Mouse (Mus musculus) adrenal gland, postnatal 25 days (tissue): ENCODE measurements around the gene Git2. TPM values are rescaled to one million over a fixed set of nuclear protein-coding genes. Genes with fewer than 3 reads are reported as not detected.
A peak's percentile ranks its signal among the peaks of the same experiment; 100 is the strongest.

Source experiments
- DNase-seq: peaks from one replicate; pipeline ENCODE4 v3.0.0; 2021; ENCODE audit warnings: mixed read lengths
- long read RNA-seq: library from polyadenylated mRNA; stranded (forward); transcript quantifications from one replicate; pipeline ENCODE4 v2.0.0, GENCODE M21; 2021
- total RNA-seq: library from RNA; stranded (reverse); gene quantifications from 2 replicates; pipeline ENCODE4 v1.2.3, GENCODE M21; 2021

The Git2 gene
- total RNA-seq: 50.4 and 52.3 TPM in 2 replicates
- long read RNA-seq, full-length matches to known transcripts: 10 of 39 reads
- long read RNA-seq, partial matches to known transcripts: 12 of 39 reads
- long read RNA-seq, other reads (novel, unspliced or antisense): 17 of 39 reads

DNA sequence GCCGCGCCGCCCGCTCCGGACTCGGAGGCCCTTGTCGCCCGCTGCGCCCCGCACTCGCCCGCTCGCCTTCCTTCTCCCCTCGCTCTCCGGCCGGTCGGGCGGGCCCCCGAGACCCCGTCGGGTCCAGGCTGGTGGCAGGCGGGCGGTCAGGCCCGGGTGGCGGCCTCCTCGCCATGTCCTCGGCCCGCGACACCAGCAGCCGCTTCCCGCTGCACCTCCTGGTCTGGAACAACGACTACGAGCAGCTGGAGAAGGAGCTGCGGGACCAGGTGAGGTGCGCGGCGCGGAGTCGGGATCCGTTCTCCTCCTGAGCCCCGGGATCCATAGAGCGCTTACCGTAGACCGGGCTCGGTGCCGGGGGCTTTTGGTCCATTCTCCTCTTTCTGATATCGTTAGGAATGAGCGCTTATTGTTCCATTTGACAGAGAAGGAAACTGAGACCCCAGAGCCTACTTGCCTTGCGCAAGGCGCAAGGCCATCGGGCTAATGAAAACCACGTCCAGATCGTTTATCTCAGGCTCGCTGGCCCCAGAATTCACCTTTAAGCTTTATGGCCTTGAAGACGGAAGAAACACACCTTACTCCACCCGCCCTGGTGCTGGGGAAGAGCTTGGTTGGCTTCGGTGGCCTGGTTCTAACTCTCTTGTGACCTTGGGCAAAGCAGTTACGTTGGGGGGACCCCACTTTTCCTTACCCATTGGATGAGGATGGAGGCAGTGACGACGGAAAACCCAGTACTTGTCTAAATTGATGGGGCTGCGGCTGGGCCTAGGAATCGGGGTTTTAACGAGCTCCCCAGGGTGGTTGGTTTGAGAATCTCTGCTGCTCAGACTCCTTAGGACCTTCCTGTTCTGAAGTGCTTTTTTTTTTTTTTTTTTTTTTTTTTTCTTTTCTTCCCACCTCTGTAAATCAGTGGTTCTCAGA is at the start of gene Git2:
Gene Git2, minus strand, starts transcription at position 462 of the 924 bp plus-strand sequence.
- peak; percentile 20 for DNase-seq

DNA sequence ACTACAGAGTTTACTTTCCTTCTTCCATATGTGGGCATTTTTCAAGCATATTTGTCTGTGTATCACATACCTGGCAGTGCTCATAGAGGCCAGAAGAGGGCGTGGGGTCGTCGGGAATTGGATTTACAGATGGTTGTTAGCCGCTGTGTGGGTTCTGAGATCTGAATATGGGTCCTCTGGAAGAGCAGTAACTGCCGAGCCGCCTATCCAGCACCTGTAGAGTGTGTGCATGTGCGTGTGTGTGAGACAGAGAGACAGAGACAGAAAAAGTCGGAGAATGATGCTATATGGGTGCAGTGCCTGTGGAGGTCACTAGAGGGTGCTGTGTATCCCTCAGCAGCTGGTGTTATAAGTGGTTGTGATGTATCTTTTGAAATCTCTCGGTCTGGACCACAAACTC is 48.9 kb upstream of the Git2 start:
- DNase-seq: no peak

DNA sequence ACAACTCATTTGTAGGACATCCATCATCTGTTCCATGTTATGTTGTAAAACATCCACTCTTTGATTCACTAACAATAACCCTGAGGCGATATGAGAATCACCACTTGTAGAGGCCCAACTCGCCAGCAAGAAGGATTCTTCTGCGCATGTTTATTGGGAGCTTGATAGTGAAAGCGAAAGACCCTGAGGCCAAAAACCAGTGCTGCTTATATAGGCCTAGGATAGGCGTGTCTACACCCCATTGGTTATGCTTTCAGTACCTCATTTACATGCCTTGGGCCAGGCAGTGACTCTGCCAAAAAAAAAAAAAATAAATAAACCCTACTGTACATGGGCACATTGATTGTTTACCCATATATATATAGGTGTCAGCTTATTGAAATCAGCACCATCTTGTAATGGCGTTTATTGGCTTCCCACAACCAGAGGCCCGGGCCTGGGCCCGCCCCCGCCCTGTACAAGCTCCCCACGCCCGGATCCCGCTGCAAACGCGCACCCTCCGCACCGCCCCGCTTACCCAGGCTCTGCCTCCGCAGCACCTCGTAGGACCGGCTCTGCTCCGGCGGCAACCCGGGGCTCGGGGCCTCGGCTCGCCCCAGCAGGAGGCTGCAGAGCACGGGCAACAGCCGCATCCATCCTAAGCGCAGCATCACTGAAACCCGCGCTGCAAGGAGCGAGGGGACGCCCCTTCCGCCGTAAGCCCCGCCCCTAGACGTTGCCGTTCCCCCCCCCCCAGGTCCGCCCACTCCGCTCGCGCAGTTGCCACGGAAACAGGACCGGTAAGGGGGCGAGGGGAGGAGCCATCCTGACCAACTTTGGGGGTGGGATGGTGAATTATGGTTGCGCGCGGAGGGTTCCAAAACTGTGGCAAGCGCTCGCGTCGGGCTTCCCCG is 47.7 kb upstream of the Git2 start, which contains the start of gene 1500011B03Rik:
Gene 1500011B03Rik, minus strand, starts transcription at position 673 of the 893 bp plus-strand sequence.
- DNase-seq: peak; percentile 81

DNA sequence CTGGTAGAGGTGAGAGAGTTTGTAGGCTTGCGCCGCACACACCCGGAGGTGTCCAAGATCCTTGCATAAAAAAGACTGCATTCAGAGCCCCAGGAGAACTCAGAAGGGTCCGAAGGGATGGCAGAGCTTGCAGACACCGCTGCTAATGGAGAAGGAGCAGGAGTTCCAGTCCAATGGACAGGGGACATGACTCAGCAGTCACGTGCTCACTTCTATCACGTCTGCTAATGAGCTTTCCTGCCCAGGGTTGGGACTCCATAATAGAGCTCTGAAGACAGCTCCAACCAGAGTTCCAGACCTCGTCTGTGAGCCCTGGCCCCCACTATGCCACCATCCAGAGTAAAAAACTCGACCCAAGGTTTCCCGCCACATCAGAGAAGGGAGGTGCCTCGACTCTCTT is 42.8 kb upstream of the Git2 start:
- DNase-seq: no peak

DNA sequence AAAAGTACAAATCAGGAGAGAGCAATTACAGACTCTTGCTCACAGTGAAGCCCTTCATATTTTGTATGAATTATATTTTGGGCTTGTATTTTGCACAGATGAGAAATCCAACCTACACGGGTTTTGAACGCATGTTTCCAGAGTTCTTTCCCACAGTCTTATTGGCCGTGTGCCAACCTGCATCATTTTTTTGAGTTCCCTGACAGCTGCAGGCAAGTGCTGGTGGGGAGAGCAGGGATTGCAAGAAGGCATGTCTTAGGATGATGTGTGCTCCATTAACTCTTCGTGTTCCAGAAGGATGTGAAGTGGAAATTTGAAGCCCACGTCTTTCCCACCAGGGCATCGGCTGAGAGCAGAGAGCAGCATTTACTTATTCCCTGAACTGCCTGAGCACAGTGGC is 41.3 kb upstream of the Git2 start:
- no peak for DNase-seq

DNA sequence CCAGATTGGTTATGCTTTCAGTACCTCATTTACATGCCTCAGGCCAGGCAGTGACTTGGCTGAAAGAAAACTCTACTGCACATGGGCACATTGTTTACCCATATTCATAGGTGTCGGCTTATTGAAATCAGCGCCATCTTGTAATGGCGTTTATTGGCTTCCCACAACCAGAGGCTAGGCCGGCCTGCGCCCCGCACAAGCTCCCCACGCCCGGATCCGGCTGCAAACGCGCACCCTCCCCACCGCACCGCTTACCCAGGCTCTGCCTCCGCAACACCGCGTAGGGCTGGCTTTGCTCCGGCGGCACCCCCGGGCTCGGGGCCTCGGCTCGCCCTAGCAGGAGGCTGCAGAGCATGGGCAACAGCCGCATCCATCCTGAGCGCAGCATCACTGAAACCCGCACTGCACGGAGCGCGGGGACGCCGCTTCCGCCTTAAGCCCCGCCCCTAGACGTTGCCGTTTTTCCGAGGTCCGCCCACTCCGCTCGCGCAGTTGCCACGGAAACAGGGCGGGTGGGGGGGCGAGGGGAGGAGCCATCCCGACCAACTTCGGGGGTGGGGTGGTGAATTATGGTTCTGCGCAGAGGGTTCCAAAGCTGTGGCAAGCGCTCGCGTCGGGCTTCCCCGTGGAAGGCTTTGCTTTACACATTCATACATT is 38.3 kb upstream of the Git2 start:
- peak; percentile 88 for DNase-seq

DNA sequence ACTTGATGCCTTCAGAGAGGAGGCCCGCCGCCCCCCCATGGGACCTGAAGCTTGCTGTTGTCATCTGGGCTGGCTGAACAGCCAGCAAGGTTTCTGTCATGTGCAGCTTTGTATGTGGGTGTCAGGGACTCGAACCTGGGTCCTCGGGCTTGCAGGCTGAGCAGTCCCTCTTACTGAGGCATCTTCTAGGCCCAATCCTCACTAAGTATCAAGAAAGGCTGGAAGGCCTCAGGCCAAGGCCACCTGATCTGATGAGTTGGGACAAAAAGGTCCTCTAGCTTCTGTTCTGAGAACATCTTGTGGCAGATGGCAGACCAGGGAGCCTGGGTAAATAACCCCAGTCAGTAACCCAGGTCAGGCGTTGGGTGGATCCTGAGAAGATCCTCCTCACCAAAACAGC is 34.5 kb upstream of the Git2 start:
- DNase-seq: no peak

DNA sequence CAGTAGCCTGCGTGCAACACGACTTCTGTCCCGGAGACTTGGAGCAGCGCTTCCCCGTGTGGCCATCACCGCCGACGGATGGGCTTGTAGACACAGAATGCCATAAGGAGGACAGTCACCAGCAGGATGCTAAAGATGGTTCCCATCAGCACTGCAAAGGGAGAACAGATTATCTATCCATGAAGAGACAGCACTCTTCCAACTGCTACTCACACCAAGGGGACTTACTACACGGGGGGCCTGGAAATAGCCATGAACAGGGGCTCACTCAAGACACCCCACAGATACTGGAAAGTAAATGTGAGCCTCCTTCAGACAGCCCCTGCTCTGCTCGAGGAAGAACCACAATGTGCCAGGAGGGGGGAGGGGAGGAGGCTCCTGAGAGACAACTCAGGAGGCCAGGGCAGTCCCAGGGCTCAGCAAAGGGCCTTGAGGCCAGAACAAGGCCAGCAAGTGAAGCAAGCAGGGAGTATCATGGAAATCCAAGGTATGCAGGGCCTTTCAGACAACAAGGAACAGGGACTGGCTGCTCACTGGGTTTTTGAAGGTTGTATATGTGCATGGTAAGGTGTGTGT is 34.0 kb upstream of the Git2 start:
- DNase-seq: peak; percentile 53

DNA sequence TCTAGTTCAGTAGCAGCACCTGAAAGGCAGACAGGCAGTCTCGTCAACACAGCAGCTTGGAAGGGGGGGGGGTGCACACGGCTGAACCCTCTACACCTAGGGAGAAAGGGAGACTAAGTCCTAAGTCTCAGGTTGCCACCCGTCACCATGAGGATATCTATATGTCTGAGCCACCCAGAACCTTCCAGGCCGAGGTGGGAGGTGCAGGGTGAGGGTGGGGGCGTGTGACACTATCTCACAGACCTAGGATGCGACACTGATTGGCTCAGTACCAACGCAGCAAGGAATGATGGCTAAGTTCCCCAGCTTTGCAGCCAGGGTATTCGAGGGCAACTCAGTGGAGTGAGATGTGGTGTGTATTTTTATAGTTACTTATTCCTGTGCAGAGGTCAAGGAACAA is 33.1 kb upstream of the Git2 start:
- no peak for DNase-seq

DNA sequence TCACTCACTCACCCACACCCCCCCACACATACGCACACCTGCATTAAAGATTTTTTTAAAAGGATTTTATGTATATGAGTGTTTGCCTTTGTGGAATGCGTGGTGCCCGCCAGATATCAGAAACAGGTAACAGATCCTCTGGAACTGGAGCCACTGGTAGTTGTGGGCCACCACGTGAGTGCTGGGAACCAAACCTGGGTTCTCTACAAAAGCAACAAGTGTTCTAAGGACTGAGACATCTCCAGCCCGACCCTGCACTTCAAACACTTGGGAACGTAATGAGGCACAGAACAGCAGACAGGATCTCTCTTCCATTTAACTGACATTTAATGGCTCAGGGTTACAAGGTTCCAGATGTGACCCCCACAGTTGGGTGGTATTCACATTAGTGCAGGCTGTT is 32.6 kb upstream of the Git2 start:
- no peak for DNase-seq

DNA sequence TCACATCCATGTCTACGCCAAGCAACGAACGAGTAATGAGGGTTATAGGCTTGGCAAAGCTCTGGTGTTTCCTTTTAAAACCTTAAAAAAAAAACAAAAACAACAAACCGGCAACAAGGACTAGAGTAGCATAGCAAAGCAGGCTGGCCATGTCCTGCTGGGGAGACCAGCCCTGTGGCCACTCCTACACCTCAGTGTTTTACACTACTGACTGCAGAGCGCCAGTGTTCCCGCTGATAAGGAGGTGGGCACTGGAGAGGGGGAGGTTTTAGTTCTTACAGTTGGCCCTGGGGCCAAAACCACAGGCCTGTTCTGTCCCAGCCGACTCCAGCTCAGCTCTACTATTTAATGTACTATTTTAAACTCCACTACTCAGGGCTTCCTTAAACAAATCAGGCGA is 32.2 kb upstream of the Git2 start:
- no peak for DNase-seq

DNA sequence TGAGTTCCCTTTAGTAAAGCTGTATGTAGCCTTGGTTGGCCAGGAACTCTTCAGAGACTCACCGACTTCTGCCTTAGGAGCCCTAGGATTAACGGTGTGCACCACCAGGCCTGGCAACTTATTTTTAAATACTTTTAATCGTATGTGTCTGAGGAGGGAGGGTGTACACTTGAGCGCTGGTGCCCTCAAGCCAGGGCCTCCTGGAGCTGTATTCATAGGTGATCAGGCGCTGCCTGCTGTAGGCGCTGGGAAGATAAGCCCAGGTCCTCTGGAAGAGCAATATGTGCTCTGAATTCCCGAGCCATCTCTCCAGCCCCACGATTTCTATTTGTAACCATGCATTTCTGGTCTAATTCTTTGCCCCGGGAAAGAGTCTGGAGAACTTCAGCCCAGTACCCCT is 31.7 kb upstream of the Git2 start:
- DNase-seq: no peak

DNA sequence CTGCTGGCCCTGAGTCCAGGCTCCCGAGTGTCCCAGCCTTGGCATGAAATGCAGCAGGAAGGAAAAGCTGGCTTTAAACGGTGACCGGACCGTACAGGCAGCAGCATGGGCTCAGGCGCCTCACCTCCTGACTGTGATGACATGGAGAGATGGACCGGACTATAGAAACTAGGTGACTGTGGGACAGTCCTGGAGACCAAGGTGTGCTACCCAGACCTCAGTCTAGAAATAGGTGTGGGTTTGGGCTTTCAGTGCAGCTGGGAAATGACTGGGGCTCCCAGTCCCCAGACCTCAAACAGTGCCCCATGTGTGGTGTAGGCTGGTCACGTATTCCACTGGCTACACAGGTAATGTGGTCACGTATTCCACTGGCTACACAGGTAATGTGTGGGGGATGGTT is 31.3 kb upstream of the Git2 start:
- no peak for DNase-seq

DNA sequence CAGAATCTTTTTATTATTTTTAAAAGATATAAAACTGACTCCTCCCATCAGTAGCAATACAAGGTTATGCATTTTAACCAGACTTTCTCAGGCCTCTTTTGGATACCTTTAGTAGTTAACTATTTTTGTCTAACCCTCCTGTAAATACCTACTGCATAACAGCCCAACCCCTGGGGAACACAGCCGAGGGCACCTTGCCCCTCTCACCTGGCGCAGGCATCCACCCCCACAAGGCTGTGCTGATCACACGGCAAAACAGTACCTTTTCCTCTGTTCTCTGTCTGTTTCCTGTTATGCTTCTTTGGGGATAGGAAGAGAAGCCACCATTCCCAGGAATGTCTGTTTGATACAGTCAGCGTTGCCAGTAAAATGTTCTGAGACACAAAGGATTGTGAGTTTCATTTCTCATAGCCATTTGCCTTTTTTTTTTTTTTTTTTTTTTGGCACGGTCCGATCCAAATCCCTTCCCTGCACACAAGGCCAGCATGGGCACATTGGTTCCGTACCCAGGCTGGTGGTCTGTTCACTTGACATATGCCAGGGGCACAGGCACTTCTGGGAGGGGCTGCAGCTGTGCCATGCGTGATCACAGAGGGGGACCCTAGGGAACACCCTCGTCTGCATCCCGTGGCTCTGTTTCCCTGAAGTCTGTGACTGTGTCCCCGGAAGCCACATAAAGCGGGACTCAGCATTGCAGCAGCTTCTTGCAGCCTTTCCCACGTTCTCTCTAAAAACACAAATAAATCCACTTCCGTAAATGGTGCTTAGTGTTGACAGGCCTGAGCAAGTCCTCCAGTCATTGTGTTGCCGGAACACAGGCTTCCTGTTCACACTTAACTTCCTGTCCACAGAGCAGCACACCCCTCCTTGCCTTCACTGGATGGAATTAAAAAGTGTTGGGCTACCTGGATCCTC is 30.4 kb upstream of the Git2 start:
- no peak for DNase-seq

DNA sequence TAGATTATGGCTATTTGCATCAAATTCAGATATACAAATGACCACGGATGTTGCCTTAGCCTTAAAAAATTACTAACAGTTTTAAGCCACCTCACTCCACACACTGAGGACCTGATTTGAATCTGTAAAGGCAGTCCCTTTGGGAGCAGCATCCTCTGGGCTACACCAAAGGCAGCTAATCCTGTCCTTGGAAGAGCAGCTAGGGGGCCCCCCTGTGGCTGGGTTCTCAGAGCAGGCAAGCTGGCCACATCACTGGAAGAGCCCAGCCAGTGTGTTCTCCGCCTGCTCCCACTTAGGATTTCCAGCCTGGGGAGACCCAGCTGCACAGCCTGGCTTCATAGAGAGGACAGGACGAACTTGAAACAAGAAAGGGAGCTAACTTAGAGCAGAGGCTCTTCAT is 29.6 kb upstream of the Git2 start:
- DNase-seq: peak; percentile 63

DNA sequence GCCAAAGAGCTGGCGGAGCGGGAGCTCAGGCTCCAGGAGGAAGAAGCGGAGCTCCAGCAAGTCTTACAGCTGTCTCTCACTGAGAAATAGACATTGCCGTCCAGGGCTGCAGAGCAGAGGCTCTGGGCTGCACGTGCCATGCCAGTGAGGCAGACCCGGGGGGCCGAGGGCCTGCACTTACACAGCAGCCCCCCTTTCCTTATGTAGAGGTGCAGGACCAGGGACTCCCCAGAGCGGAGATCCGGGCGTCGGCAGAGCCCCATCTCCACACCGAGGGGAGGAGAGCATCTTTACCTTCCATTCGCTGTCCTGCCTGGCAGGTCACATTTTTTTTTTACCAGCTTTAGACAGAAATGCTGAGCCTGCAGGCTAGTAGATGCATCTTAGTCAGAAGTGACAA is 29.0 kb upstream of the Git2 start:
- no peak for DNase-seq

DNA sequence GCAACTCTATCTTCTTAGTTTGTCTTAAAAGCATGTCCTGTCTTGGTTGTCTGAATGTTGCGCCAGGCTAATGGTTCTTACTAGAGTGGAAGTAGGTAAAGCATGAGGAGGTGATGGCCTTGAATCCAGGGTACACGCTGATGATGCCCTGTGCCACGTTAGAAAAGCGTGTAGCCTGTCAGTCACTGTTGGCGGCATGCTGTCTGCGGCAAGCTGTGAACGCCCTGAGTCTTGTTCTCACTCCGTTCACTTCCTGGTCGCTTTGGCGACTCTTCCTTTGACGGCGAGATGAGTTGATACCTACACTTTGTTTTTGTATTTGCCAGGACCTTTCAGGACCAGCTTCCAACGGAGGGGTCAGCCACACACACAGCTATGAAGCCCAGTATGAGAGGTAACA is 27.9 kb upstream of the Git2 start:
- no peak for DNase-seq

DNA sequence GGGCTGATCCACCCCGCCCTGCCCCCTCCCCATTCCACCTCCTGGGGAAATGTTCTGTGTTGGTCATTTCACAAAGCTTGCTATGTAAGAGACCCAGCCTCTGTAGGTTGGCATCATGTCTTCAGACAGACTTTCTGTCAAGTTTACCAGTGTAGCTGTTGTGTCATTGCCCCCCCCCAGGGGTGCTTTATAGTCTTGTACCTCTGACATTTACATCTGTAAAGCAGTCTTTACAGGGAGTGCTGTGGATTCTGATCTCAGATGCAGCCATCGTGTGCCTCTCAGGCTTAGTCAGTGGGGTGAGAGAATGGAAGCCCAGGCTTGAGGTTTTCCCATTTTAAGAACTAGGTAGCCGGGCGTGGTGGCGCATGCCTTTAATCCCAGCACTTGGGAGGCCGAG is 26.5 kb upstream of the Git2 start:
- no peak for DNase-seq

DNA sequence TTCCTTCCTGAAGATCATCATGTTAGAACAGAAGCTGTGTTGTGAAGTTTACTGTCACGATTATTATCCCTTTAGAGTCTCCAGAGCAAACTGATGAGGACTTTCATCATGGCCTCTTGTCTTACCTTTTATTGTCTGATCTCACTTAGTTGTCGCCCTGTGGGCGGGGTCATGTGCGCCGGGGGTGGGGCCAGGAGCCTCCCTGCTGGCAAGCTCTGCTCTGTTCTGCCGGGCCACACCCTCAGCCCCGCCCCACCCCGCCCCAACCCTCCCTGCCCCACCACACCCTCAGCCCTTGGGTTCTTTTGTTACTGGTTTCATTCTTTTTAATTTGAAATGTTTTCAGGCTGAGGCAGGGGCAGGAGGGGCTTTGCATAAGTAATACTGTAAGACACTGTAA is 25.7 kb upstream of the Git2 start:
- no peak for DNase-seq

DNA sequence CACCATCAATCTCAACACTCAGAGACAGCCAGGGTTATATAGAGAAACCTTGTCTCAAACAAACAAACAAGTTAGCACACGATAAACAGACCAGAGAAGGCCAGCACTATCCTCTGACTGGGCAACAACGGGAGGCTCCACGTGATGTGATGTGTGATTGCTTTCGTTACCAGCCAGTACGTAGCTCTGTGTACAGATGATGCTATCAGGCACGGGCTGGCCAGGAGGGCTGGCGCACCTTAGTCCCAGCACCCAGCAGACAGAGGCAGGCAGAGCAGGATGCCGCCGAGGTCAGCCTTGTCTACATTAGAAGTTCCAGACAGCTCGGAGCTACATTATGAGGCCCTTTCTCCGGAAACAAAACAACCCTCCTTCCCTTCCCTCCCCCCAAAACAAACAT is 24.5 kb upstream of the Git2 start:
- no peak for DNase-seq

DNA sequence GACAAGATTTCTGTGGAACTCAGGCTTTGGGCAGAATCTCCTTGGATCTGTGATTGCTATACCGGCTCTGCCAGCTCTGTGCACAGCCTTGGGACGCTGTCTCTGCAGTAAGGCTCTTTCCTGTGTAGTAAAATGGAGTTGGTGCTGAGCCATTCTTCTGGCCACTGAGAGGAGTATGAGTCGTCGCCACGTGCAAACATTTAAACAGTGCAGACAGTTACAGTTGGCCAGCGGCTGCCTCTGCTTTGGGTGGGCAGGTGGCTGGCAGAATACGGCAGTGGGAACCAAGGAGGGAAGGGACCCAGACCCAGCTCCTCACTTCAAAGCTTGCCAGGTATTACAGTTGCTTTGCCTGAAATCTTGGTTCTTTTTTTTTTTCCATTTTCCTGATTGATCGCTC is 21.9 kb upstream of the Git2 start:
- DNase-seq: no peak
